Mouse (Mus musculus): ENCODE data around the gene Gm49510.

The Gm49510 gene

DNA sequence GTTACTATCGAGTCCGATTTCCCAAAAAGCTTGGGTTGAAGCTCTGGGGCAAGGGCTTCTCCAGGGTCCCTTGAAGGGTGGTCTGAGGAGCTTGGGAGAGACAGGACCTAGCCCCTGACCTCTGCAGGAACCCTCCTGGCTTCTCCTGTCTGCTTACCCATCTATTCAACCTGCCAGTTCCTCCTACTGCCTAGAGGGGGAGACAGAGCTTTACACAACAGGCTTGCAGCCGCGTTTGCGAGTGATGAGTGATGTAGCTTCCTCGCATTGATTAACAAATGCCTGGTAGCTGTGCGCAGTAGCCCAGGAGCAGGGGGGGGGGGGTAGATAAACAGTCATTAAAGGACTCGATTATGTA is 16.2 kb downstream of the Gm49510 start:
- DNase-seq (ENCODE audit: low spot score in 2 of 2) = peak; percentile 70 to 76

DNA sequence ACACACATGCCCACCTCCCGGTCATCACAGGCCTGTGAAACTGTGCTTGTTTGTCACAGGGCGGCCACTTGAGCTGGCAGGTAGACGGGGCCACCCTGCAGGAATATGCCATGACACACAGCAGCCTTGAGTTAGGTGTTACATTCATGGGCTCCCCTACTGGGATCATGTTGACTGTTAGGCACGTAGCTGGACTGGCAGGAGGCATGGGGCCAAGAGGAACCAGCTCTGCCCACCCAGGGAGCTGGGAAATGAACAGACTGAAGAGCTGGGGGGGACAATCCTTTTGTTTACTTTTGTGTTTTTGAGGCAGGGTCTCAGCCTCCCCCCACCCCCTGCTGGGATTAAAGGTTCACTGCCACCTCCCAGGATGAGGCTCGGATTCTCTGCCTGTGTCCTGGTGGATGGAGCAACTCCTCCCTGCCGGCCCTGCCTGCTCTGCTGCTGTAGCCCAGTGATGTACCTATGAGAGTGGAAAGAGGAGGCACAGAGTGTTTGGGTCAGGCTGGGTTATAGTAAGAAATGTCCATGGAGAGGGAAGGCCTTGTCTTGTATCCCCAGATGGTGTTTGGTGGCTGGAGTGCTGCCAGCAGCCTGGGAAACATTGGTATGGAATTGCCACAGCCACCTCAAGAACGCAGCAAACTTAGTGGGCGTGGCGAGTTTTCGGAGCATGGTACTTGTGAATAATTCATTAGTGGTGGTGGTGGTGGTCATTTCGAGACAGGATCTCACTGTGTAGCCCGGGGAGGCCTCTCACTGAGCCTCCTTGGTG is 16.8 kb downstream of the Gm49510 start:
- no peak for DNase-seq (ENCODE audit: low spot score in 2 of 2)

DNA sequence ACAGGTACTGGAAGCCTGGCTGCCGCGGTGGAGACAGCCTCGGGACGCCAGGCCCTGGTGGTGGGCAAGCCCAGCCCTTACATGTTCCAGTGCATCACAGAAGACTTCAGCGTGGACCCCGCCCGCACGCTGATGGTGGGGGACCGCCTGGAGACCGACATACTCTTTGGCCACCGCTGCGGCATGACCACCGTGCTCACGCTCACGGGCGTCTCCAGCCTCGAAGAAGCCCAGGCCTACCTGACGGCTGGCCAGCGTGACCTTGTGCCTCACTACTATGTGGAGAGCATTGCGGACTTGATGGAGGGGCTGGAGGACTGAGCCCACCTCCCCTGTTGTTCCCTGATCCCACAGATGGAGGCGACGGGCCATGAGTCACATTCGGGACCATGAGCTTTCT is 18.7 kb downstream of the Gm49510 start:
- DNase-seq (ENCODE audit: low spot score in 2 of 2) = no peak

DNA sequence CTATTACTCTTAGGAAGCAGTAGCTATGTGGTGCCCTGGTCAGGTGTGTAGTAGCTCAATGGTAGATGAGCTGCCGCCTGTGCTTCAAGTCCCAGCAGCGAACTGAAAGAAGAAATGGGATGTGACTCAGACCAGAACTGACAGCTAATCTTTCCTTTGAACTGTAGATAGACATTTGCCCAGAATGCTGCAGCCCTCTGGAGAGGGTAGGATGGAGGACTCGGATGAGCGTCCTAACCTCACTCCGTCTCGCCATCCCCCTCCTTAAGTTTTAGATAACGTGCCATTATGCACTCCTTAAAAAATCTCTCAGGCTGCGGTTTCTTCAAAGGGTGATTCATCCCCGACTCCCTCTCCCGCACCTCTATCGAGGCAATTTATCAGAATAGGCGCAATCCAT is 20.4 kb downstream of the Gm49510 start:
- no peak for DNase-seq (ENCODE audit: low spot score in 2 of 2)

DNA sequence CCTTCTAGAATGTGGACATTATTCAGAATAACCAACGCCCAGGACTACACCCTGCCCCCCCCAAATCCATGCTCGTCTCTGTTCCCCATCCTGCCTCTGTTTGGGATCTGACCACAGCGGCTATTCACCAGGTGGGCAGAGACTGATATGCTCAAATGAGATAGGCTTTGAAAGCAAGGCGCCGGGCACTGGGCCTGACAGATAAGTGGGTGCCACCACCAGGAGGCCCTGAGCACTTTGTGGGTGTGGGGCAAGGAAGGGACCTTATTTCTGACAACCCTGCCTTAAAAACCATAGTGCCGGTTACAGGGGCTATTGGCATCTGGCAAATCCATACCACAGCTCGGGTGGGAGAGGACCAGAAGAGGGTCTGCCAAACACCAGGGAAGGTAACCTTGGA is 23.2 kb downstream of the Gm49510 start:
- DNase-seq (ENCODE audit: low spot score in 2 of 2) = no peak

DNA sequence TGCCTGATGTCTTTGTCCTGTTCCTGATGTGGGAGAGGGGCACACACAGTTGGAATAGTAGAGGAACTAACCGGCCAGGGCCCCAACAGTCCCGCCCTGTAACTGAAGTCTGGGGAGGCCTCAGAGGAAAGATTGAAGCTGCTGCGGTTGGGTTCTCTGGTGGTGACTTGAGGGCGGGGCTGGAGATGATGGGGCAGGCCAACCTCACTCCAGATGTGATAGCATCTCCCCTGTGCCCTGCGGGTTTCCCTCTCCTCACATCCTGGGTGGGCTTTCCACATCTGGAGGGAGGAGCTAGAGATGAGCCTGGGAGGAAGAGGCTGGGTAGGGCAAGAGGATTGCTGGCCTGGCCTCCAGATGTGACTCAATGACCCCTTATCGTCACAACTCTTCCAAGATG is 24.1 kb downstream of the Gm49510 start:
- DNase-seq (ENCODE audit: low spot score in 2 of 2) = peak; percentile 66 to 77

DNA sequence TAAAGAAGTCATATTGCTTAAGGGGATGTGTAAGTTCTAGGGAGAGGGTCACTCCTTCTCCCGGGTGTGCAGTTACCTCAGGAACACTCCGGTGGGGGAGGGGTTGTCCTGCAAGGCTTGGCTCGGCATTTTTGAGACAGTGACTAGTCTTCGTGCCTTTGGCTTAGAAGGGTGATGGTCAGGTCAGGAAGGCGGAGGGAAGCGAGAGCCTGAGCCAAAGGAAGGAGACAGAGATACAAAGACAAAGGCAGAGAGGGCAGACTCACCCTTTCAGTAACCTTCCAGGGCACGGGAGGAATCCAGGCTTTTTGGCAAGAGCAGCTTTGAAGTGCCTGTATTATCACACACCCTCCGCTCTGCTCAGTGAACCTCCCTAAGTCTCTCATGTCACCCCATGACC is 25.7 kb downstream of the Gm49510 start:
- no peak for DNase-seq (ENCODE audit: low spot score in 2 of 2)

DNA sequence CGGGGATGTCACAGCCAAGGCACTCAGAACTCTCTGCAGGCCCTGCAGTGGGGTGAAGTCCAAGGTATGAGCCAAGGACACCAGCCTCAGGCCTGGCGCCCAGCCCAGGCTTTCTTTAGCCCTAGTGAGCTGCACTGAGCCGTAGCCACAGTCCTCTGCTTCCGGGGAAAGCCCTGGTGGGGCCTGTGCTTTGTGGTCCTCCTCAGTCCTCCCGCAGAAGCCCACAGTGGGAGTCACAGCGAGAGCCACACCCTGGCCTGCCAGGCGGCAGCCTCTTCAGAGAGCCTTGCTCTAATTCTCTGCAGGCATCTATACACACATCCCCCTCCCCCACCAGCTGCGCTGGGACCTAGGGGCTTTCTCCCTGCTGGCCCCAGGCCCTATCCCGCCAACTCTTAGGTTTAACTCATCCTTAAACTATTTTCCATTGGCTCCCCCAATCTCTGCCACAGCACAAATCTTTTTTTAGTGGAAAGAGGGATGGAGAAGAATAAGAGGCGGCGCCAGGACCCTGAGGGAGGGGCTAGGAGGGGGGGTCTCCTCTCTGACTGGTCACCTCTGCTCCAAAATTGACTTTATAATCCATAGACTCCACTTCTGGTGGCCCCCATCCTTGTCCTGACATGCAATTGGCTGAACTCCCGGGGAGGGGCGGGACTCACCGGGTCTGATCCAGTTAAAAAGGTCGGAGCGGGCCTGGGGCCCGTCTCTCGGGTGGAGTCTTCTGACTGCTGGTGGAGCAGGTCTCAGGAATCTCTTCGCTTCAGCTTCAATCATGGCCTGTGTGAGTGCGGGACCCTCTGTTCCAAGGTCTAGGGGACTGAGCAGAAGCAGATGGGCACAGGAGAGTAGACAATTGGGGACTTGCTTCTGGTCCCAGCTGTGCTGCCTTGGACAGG is 26.8 kb downstream of the Gm49510 start, which contains the start of gene Lgals1:
Gene Lgals1, plus strand, starts transcription at position 705 of the 899 bp plus-strand sequence.
- peak; percentile 73 to 84 for DNase-seq (ENCODE audit: low spot score in 2 of 2)

DNA sequence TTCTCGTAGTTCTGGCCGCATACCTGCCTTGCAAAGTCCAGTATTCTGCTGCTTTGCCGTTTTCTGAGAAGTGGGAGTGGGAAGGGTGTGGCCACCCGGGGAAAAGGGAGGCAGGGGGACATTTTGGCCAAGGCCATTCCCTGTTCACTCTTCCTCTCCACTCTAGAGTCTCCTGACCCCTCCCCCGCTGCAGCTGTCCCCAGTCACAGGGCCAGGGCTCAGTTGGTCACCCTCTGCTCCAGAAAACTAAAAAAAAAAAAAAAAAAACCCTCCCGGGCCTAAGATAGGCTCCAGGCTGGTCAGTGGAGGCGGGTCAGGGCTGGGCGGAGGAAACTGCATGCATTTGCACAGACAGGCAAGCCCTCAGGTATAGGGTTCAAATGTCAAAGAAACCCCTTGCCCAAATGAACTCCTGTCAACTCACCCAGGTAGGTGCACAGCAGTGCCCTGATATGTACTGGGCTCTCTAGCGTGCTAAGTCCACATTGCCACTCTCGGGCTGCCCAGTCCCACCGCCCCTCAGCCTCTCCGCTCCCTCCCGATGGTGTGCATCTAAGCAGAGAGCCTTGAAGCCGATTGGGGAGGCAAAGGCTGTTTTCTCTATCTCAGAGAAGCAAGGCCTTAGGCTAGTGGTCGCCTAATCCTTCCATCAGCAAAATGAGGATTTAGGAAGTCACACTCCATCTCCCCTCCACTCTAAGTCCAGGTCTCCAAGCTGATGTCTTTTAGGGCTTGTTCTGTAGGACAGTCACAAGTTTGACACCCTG is 27.7 kb downstream of the Gm49510 start:
- DNase-seq (ENCODE audit: low spot score in 2 of 2) = no peak

DNA sequence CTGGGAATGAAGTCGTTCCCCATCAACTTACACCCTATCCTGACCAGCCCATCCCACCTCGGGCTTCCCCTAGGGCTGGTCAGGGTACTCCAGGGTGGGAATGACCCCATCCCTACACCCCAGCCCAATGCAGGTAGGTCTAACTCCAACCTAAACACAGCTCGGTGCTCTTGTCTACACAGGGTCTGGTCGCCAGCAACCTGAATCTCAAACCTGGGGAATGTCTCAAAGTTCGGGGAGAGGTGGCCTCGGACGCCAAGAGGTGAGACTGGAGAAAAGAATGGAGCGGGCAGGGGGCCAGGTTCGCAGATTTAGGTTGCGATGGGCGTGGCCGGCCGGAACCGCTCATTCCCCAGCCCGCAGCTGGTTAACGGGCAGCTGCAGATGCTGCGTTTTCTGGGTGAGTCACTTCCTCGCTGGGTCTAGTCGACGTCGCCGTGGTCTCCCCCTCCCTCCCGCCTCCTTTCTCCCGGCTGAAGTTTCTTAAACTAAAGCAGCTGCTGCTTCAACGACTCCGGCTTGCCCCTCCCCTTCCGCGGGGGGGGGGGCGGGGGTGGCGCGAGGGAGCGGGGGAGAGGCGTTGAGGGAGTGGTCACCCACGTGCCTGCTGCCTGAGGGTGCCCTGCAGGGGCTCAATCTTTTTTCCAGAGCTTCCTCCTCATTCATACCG is 28.5 kb downstream of the Gm49510 start:
- DNase-seq (ENCODE audit: low spot score in 2 of 2) = peak; percentile 89 to 90

DNA sequence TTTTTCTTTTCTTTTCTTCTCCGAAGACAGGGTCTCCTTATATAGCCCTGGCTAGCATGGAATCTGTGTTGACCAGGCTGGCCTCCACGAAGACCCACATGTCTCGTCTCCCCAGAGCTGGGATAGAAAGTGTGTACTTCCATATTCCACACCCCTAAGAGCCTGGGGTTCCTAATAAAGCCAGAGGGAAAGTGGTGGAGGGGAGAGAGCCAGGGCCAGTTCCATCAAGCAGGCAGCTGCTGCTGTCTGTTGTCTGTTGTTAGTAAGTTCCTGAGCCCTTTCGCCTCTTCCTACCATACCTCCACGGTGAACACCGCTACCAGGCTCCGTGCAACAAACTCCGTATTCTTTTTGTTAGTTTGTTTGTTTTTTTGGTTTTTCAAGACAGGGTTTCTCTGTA is 29.1 kb downstream of the Gm49510 start:
- no peak for DNase-seq (ENCODE audit: low spot score in 2 of 2)

DNA sequence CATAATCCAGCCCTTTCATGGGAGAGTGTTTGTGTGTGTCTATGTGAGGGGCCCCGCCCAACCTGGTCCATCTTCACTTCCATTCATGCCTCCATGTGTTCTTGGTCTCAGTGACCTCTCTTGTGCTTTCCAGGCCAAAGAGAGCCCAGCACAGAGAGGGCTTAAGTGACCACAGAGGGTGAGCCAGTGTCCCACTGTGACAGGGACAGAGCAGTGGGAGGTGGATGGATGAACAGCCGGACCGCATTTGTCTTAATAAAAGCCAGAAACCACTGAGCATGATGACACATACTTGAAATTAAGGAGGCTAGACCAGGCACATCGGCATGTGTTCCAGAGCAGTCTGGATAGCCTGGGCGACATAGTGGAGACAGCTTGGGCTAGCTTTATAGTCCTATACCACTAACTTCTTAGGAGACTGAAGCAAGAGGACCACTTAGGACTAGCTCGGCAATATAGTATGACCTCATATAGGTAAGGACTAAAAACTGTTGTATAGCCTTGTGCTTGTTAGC is 30.8 kb downstream of the Gm49510 start:
- DNase-seq (ENCODE audit: low spot score in 2 of 2) = no peak

DNA sequence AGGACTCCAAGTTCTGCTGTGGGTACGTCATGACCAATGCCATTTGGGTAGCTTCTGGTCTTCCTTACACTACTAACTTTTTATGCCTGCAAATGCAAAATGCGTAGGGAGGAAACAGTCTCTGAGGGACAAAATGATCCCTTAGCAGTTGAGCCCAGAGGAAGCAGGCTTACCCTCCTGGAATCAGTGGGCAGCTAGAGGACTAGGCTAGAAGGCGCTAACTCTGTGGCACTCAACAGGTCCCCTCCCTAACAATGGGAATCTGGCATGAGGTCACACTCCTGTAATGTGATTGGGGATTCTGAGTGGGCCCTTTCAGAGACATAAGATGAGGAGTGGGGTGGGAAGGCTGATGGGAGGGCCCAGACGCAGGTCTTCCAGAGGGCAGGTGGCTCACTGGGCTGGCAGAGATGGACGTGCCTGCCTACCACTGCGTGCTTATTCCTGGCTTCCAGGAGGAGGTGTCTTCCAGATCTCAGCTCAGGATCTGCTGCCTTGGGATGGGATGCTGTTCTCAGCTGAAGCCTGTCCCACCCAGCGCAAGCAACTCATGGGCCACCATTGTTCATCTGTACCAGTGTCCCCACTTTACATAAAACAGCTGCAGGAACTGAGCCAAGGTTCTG is 31.4 kb downstream of the Gm49510 start:
- no peak for DNase-seq (ENCODE audit: low spot score in 2 of 2)

DNA sequence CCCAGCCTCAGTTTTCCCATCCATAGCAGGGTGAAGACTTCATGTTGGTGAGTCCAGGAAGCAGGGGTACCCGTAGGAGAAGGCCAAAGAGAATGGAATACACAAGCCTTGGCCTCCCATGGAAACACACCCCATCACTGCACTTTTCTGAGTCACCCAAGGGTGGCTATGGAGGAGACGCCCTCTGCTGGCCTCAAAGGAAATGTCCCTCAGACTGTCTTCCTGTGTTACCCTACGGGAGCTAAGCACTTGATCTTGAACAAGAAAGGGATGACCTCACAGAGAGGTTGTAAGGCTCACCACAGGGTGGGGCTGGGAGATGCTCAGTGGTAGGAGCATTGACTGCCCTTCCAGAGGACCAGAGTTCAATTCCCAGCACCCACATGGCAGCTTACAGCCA is 32.1 kb downstream of the Gm49510 start:
- DNase-seq (ENCODE audit: low spot score in 2 of 2) = peak; percentile 76 to 79

DNA sequence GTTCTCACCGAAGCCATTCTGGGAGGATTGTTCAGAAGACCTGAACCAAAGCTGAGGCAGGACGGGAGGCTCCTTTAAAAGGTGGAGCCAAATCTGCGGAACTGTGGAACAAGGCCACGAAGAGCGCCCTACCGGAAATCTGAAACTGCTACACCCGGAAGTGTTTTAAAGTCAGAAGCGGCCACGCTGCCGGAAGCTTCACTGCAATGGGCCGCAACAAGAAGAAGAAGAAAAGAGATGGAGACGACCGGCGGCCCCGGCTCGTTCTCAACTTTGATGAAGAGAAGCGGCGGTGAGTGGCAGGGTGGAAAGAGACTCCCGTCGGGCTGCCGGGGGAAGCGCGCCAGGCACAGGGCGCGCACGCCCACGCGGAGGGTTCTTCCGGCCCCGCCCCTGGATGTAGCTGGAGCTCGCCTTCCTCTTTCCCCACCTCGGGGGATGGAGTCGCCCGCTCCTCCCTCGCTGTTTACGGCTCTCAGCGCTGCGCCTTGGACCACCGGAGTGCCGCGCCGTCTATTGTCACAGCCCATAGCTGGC is 35.4 kb downstream of the Gm49510 start, which contains the start of gene Nol12:
Gene Nol12, plus strand, starts transcription at position 150 of the 537 bp plus-strand sequence.
- peak; percentile 73 to 83 for DNase-seq (ENCODE audit: low spot score in 2 of 2)

DNA sequence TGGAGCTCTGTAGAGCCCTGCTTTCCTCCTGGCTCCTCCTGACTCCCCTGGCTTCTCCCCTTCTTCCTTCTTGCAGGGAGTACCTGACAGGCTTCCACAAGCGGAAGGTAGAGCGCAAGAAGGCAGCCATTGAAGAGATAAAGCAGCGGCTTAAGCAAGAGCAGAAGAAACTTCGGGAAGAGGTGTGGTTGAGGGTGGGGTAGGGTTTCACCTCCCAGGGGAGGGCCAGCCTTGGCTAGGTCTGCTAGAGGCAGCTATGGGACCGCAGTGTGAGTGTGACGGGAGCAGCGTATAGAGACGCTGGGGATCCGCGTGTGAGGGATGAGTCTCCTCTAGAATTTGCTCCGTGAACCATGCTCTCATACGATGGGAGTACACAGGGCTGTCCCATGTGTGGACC is 36.9 kb downstream of the Gm49510 start:
- no peak for DNase-seq (ENCODE audit: low spot score in 2 of 2)

DNA sequence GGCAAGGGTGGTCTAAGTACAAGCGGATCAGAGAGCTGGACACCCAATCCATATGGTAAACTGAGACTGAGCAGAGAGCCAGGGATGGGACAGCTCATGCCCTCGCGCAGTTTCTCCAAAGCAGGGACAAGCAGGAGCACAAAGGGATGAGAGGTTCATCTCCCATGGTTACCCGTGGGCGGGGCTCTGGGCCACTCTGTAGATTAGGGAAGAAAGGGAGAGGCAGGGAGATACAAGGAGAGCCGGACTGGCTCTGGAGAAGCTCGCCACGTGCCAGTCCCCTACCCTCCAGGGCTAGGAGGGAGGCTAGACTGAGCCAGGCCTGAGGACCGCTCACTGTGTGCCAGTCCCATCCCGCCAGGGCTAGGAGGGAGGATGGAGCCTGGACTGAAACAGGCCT is 37.8 kb downstream of the Gm49510 start:
- no peak for DNase-seq (ENCODE audit: low spot score in 2 of 2)

DNA sequence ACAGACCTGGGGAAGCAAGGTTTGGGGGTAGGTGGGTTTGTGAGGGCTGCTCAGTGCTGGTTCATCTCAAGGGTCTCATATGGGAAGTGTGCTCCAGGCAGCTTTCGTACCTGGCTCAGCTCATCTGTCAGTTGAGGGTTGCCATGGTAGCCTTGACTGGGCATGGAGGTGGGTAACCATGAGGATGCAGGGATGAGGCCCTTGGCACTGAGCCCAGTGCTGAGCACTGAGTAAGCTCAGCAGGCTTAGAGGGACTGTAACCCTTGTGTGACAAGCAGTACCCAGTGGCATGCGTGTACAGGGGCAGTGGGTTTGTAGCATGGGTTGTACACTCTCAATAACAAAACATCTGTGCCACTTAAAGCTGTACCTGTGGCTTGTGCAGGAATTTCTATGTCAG is 38.5 kb downstream of the Gm49510 start:
- DNase-seq (ENCODE audit: low spot score in 2 of 2) = no peak

DNA sequence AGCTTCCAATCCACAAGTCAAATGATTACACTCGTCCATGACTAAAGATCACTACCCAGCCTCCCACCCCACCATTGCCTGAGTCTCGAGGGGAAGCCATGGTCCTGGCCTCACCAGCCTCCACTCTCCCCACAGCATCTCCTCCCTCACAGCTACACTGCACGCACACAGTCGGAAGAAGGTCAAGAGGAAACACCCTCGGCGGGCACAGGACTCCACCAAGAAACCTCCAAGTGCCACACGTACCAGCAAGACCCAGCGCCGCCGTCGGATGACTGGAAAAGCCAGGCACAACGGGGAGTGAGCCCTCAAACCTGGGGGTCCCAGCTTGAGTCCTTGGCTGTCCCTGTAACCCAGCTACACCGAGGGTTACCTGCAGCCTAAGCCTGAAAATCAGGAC is 40.9 kb downstream of the Gm49510 start:
- no peak for DNase-seq (ENCODE audit: low spot score in 2 of 2)

DNA sequence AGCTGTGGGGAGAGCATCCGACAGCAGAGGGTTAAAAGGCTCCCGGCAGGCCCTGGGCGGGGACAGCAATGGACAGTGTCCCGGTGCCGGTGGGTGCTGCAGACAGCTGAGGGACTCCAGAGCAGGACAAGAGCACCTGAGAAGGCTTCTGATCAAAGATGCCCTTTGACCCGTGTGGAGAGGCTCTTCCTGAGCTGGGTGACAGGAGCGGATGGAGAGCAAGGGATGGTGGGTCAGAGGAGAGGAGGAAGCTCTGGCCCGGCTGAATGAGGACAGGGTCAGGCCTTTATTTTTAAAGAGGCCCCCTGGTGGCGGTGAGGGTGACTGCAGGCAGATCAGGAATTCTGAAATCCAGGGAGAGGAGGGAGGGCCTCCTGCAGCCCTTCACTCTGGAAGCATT is 43.2 kb downstream of the Gm49510 start:
- DNase-seq (ENCODE audit: low spot score in 2 of 2) = peak; percentile 36 to 61

DNA sequence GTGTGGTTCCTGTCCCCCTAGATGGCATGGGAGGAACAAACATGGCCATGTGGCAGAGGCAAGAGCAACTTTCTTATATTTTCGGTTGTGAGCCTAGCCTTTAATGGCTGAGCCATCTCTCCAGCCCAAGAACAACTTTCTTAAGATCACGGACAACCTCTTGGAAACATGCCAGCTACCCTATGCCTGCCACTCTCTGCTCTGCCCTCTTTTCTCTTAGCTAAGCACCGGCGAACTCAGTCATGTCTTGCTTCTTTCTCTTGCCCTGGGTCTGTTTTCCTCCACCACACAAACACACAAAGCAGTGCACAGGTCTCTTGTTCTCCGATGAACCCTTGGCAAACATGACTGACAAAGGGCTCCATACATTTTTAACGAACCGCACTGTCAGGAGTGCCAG is 46.8 kb downstream of the Gm49510 start:
- DNase-seq (ENCODE audit: low spot score in 2 of 2) = no peak

Measured in natural killer cell, adult 2 months (primary cell).